Mouse (Mus musculus) right cerebral cortex, adult 18-20 months (tissue): ENCODE measurements around the gene Rpa2.
"Not testable (repeated sequence)": the region's sequence is repeated elsewhere in the genome, so short reads cannot be mapped to it uniquely, and the experiment has no call there.

Experiments used
- DNase-seq: peaks from one replicate; pipeline ENCODE4 v3.0.0; 2022; ENCODE audit warnings: mixed read lengths

Rpa2 gene

GRCm38 (mm10) chr4:132767914-132768876, at the start of gene Rpa2:
TSS of gene Rpa2 (plus strand) at chr4:132768332.
- peak; percentile 99 for DNase-seq

GRCm38 (mm10) chr4:132728233-132728632, 39.9 kb upstream of the Rpa2 start:
- DNase-seq, result no peak

DNA sequence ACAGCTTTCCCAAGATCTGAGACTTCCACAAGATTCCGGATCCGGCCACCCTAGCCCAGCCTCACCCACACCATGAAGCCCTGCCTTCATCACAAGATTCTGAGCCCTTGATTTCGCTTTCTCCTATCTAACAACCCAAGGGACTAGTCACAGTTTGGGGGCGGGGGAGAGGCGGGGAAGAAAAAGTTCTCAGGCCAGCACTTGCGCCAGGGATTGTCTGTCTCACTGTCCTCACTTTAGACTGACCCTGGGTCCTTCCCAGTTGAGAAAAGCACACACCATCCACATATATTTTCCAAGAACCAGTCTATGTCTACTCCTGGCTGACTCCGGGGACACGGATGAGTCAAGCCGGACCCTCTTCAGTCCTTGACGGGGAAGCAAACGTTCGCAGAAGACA, 36.5 kb upstream of the Rpa2 start:
- DNase-seq, result no peak

GRCm38 (mm10) chr4:132732148-132732684, 35.9 kb upstream of the Rpa2 start, which contains the start of gene Xkr8:
TSS of gene Xkr8 (minus strand) at chr4:132732546.
- DNase-seq, result peak; percentile 60

DNA sequence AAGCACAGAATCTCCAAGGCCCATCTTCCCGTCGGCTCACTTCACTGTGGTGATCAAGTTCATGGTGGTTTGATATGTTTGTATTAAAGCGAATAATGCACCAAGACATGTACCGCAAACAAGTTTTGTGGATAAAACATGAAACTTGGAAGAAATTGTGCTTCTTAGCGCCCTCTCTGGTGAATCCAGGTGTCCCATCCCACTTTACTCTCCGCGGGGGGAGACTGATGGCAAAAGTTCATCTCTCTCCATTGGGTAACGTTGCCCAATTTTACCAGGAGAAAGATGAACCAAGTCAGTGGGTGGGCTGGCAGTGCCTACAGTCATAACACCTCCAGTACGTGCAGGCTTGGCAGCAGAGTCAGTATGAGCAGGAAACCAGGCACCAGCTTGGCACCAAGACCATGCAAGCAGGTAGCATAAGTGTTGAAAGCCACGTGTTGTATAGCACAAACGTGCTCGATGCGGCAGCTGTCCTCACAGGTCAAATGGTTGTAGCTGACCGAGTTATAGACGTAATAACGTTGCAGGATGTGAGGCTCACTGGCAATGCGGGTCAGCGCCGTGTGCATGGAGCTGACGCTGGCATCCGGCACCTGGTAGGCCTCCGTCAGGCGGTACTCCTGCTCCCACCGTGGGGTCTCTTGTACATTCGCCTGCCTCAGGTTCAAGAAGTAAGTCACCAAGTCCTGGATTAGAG, 34.9 kb upstream of the Rpa2 start:
- no peak for DNase-seq

DNA sequence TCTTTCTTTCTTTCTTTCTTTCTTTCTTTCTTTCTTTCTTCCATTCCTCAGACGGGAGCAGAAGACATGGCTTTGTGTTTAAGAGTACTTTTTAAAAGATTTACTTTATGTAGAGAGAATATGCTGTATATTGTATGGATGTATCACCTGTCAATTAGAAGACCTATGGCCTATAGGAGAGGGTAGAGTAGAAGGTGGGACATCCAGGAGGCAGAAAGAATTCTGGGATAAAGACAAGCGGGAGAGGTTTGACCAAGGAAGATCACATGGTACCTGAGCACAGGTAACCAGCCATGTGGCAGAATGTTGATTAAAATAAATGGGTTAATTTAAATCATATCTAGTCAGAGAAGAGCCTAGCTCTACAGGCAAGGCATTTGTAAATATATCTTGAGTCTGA, 33.4 kb upstream of the Rpa2 start:
- no peak for DNase-seq

DNA sequence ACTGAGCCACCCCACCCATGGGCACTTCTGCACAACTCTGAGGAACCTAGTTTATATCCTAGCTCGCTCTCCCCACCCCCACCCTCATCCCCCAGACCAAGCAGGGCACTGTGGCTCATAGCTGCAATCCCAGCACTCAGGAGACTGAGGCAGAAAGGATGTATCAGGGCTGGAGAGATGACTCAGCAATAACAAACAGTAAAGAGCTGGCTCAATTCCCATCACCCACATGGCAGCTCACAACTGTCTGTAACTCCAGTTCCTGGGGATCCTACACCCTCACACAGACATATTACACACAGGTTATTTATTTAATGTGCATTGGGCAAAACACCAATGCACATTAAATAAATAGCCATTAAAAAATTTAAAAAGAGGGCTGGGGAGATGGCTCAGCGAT, 32.7 kb upstream of the Rpa2 start:
- peak; percentile 33 for DNase-seq

- DNase-seq, result no peak
Measured at GRCm38 (mm10) chr4:132735894-132736293, 32.2 kb upstream of the Rpa2 start.

- DNase-seq, result not testable (repeated sequence)
Measured at GRCm38 (mm10) chr4:132737154-132737553, 31.0 kb upstream of the Rpa2 start.

GRCm38 (mm10) chr4:132741491-132741890, 26.6 kb upstream of the Rpa2 start:
- no peak for DNase-seq

DNA sequence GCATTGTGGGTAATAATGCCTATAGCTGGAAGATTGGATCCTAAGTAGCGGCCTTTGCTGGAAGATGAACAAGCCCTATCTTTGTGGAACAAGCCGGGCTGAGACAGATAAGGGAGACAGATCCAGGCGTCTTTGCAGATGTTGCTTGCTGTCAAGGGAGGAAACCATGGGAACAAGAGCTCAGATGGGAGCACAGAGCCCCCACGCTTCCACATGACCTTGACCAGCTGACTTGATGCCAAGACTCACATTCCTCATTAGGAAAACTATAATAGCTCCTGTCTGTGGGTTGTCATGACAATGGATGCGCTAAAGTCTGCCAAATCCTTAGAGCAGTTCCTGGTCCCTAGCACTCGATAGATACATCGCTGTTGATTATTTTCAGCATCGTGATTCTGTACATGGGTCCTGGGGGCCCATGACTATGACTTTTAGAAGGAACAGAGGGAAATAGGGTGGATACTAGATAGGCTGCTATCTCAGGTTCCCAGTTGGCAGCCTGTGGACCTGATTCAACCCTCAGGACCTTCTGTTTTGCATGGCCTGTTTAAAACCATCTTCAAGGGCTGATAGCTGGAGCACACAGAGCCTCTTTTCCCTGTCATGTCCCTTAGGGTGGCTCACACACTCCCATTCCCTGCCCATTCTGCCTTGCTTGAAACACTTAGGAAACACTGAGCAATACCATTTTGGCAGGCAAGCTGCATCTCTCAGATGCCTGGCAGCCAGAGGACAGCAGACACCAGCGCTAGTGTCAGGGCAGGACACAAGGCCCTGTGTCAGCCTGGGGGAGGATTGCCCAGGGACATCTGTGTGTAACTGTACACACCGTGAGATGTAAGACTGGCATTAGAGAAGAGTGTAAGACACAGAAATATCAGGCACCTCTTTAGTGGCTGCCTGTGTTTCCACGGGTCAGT, 23.9 kb upstream of the Rpa2 start:
- peak; percentile 57 for DNase-seq

- no peak for DNase-seq
Measured at GRCm38 (mm10) chr4:132746911-132747517, 21.1 kb upstream of the Rpa2 start.

GRCm38 (mm10) chr4:132747664-132748259, 20.4 kb upstream of the Rpa2 start:
- DNase-seq, result no peak

- DNase-seq, result no peak
Measured at GRCm38 (mm10) chr4:132748778-132749177, 19.4 kb upstream of the Rpa2 start.

GRCm38 (mm10) chr4:132749258-132749982, 18.7 kb upstream of the Rpa2 start:
- no peak for DNase-seq

GRCm38 (mm10) chr4:132752992-132753391, 15.1 kb upstream of the Rpa2 start:
- DNase-seq, result no peak

DNA sequence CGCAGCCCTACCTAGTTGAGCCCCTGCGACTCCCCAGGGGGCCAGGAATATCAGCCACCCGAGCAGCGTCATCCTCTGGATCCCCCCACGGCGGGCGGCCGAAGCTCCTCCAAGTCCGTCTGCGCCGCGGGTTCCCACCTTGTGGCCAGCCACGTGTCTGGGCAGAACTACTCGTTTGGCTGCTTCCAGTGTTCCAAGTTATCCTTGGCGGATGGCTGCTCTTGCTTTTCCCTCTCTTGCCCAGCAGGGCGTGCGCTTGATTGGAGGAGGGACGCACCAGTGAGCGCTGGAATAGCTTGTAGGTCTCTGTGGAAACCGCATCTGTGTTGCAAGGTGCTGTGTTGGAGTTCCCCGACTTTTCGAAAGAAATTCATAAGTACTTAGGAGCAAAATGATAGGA, 11.2 kb upstream of the Rpa2 start, which contains the start of gene Smpdl3b:
Gene Smpdl3b, minus strand, starts transcription at position 279 of the 400 bp plus-strand sequence.
- DNase-seq, result peak; percentile 83

DNA sequence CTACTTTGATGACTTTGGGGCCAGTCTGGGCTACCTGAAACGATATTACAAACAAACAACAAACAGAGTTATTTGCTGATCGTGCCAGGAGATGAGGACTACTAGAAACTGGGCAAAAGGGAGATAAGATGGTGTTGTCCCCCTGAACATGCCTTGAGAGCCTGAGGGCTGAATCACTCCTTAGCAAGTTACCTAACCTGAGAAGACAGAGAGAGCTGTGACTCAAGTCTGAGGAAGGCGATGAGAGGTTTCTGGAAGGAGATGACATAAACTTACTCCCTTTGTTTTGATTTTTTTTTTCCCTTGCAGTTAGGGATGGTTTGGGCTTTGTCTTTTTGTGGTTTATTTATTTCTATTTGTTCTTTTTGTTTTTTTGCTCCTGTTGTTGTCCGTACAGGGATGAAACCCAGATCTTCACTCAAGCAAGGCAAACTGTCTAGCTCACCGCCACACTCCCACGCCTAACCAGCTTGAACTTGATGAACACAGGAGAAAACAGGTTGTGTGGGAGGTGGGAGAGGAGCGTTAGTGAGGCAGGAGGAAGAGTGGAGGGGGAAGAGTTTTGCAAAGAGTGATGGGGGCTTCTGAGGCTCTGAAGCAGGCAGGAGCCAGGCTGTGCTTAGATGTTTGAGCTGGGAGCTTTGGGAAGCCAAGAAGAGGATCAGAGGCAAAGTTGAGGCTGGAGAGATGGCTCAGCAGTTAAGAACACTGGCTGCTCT, 10.3 kb upstream of the Rpa2 start:
- peak; percentile 65 for DNase-seq

DNA sequence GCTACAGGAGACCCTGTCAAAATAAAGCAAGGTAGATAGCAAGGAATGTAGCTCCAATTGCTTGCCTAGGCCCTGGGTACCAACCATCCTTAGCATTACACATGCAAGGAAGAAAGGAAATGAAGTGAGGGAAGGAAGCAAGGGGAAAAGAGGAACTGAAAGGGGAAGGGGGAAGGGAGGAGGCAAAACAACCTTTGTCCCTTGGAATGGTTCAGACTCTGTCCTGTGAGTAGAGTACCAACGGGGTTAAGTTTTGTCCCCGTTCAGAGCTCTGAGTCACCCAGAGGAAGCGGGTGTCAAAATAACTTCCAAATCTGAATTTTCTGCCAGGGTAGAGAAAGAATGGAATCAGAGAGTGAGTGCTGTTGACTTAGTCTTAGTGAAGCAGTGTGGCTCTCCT, 7.8 kb upstream of the Rpa2 start:
- DNase-seq, result no peak

GRCm38 (mm10) chr4:132762602-132763001, 5.5 kb upstream of the Rpa2 start:
- no peak for DNase-seq
